Mouse (Mus musculus): Measurements from ENCODE around the gene Ube2r2. TPM values are rescaled to one million over a fixed set of nuclear protein-coding genes. Genes with fewer than 3 reads are reported as not detected.

The Ube2r2 gene
- polyA plus RNA-seq, 1 experiment from 2014 or later = 75.0 TPM

GRCm38 (mm10) chr4:41208050-41208449 lies 72.5 kb downstream of the Ube2r2 start:
- H3K4me1 ChIP-seq (ENCODE audit: control insufficient read depth, insufficient read depth, low read length) = no peaks in the 10 kb centered on the region
- no peak overlapping the region for H3K4me2 ChIP-seq
- 85% methylated on average over 4 of the region's 4 CpGs for WGBS (ENCODE audit: insufficient replicate concordance)
- no peak overlapping the region for H3K27ac ChIP-seq (ENCODE audit: low read depth, low read length)
- H3K4me3 ChIP-seq (ENCODE audit: low read depth, low read length) = no peak overlapping the region
- H3K9me3 ChIP-seq (replicated peaks; ENCODE audit: control insufficient read depth, low read length) = no peaks in the 10 kb centered on the region
- H3K36me3 ChIP-seq (ENCODE audit: control insufficient read depth, insufficient read depth, low read length) = peaks cover 46% of the 10 kb centered on the region
- H3K9ac ChIP-seq (ENCODE audit: low read depth, low read length) = no peak overlapping the region
- no peaks in the 10 kb centered on the region for H3K27me3 ChIP-seq (ENCODE audit: control insufficient read depth, insufficient read depth, low read length)
- no peak for ATAC-seq (replicated peaks; ENCODE audit: insufficient number of reproducible peaks, low FRiP score, low TSS enrichment)

DNA sequence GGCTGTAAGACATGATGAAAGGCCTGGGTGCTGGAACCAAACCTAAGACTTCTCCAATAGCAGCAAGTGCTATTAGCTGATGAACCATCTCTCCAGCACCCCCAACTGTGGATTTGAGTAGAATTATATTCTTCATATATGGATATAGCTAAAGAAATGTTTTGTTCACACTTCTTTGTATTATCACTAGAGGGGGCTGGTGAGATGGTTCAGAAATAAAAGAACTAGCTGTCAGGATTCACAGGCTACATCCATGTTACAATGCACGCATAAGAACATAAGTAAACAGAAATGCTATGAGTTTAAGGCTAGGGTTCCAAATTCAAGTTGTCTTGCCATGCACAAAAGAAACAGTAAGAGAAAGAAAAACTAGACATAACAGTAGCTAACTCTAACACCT lies 89.9 kb downstream of the Ube2r2 start:
- Histone ChIP-seq H3K27me3 (ENCODE audit: control insufficient read depth, insufficient read depth, low read length) (no peaks in the 10 kb centered on the region), H3K9me3 (replicated peaks; ENCODE audit: control insufficient read depth, low read length) (no peaks in the 10 kb centered on the region), H3K4me3 (ENCODE audit: low read depth, low read length) (no peak overlapping the region), H3K27ac (ENCODE audit: low read depth, low read length) (no peak overlapping the region), H3K9ac (ENCODE audit: low read depth, low read length) (no peak overlapping the region), H3K4me2 (no peak overlapping the region), H3K4me1 (ENCODE audit: control insufficient read depth, insufficient read depth, low read length) (no peaks in the 10 kb centered on the region), H3K36me3 (ENCODE audit: control insufficient read depth, insufficient read depth, low read length) (peaks cover 38% of the 10 kb centered on the region)
- ATAC-seq (replicated peaks; ENCODE audit: insufficient number of reproducible peaks, low FRiP score, low TSS enrichment) = no peak
- WGBS (ENCODE audit: insufficient replicate concordance) = 92% methylated on average over 1 of the region's 1 CpGs

DNA sequence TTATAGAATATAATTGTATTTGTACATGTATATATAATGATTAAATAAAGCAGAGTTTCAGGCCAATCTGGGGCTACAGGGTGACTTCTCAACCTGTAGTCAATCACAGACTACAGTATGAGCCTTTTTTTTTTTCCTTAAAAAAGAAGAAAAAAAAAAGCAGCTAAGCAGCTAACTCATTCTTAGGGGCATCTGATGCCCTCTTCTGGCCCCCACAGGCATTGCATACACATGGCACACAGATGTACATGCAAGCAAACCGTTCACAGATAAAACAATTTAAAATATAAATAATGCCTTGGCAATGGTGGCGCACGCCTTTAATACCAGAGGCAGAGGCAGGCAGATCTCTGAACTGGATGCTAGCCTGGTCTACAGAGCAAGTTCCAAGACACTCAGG lies 90.8 kb downstream of the Ube2r2 start:
- Histone ChIP-seq H3K27ac (ENCODE audit: low read depth, low read length) (no peak overlapping the region), H3K4me2 (no peak overlapping the region), H3K27me3 (ENCODE audit: control insufficient read depth, insufficient read depth, low read length) (no peaks in the 10 kb centered on the region), H3K9ac (ENCODE audit: low read depth, low read length) (no peak overlapping the region), H3K4me3 (ENCODE audit: low read depth, low read length) (no peak overlapping the region), H3K4me1 (ENCODE audit: control insufficient read depth, insufficient read depth, low read length) (no peaks in the 10 kb centered on the region), H3K36me3 (ENCODE audit: control insufficient read depth, insufficient read depth, low read length) (peaks cover 43% of the 10 kb centered on the region), H3K9me3 (replicated peaks; ENCODE audit: control insufficient read depth, low read length) (no peaks in the 10 kb centered on the region)
- ATAC-seq (replicated peaks; ENCODE audit: insufficient number of reproducible peaks, low FRiP score, low TSS enrichment) = no peak
- 88% methylated on average over 3 of the region's 3 CpGs for WGBS (ENCODE audit: insufficient replicate concordance)

DNA sequence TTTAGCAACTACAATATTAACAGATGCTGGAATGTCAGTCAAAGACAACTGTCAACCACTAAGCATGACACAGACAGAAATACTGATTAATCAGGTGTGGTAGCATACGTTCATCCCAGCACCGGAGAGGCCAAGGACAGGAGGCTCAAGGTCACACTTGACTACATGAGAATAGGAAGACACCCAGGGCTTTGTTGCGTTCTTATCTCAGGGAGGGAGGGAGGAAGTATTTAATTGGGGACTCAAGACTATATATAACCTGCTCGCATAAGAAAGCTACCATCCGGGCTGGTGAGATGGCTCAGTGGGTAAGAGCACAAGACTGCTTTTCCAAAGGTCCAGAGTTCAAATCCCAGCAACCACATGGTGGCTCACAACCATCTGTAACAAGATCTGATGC lies 100.1 kb downstream of the Ube2r2 start:
- WGBS (ENCODE audit: insufficient replicate concordance) = 60% methylated on average over 5 of the region's 5 CpGs
- H3K4me1 ChIP-seq (ENCODE audit: control insufficient read depth, insufficient read depth, low read length) = no peaks in the 10 kb centered on the region
- no peak overlapping the region for H3K9ac ChIP-seq (ENCODE audit: low read depth, low read length)
- H3K36me3 ChIP-seq (ENCODE audit: control insufficient read depth, insufficient read depth, low read length) = peaks cover 23% of the 10 kb centered on the region
- H3K4me3 ChIP-seq (ENCODE audit: low read depth, low read length) = no peak overlapping the region
- no peak overlapping the region for H3K4me2 ChIP-seq
- no peak overlapping the region for H3K27ac ChIP-seq (ENCODE audit: low read depth, low read length)
- no peaks in the 10 kb centered on the region for H3K27me3 ChIP-seq (ENCODE audit: control insufficient read depth, insufficient read depth, low read length)
- ATAC-seq (replicated peaks; ENCODE audit: insufficient number of reproducible peaks, low FRiP score, low TSS enrichment) = no peak
- H3K9me3 ChIP-seq (replicated peaks; ENCODE audit: control insufficient read depth, low read length) = no peaks in the 10 kb centered on the region

DNA sequence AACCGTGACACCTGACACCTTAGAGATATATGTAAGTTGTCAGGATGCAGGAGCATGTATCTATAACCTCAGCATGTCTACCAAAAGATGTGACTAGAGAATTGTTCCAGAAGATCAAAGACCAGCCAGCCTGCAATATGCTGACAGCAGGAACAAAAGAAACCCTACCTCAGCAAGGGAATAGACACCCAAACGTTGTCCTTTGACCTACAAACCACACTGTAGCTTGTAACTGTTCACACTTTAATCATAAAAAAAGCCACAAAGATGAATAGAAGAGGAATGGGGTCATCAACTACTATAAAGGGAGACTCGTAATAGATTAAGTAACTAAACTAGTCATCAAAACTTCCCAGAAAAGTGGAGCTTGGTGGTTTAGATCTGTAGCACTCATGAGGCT lies 105.4 kb downstream of the Ube2r2 start:
- H3K4me1 ChIP-seq (ENCODE audit: control insufficient read depth, insufficient read depth, low read length) = no peaks in the 10 kb centered on the region

More for the DNA sequence above, 105.4 kb downstream of the Ube2r2 start:
- WGBS (ENCODE audit: insufficient replicate concordance) = 87% methylated on average over 3 of the region's 3 CpGs
- ATAC-seq (replicated peaks; ENCODE audit: insufficient number of reproducible peaks, low FRiP score, low TSS enrichment) = no peak
- no peak overlapping the region for H3K4me3 ChIP-seq (ENCODE audit: low read depth, low read length)
- no peak overlapping the region for H3K9ac ChIP-seq (ENCODE audit: low read depth, low read length)
- peaks cover 4% of the 10 kb centered on the region for H3K36me3 ChIP-seq (ENCODE audit: control insufficient read depth, insufficient read depth, low read length)
- no peak overlapping the region for H3K27ac ChIP-seq (ENCODE audit: low read depth, low read length)
- H3K27me3 ChIP-seq (ENCODE audit: control insufficient read depth, insufficient read depth, low read length) = no peaks in the 10 kb centered on the region
- no peak overlapping the region for H3K4me2 ChIP-seq
- no peaks in the 10 kb centered on the region for H3K9me3 ChIP-seq (replicated peaks; ENCODE audit: control insufficient read depth, low read length)

Other genes with a start within 250 kb of the Ube2r2 start
- gene Spink4, start 215.7 kb upstream of the Ube2r2 start, polyA plus RNA-seq (2014; fragmentation: Nextera tagmentation; extraction: Ambion mirVana) = 5.9 and 7.9 TPM in 2 replicates
- gene Bag1, start 187.4 kb upstream of the Ube2r2 start, polyA plus RNA-seq (2014; fragmentation: Nextera tagmentation; extraction: Ambion mirVana) = 199 and 217 TPM in 2 replicates
- gene Chmp5, start 187.3 kb upstream of the Ube2r2 start, polyA plus RNA-seq (2014; fragmentation: Nextera tagmentation; extraction: Ambion mirVana) = 78.2 and 90.4 TPM in 2 replicates
- gene Nfx1, start 164.8 kb upstream of the Ube2r2 start, polyA plus RNA-seq (2014; fragmentation: Nextera tagmentation; extraction: Ambion mirVana) = 67.7 and 68.3 TPM in 2 replicates
- gene Aqp7, start 87.6 kb upstream of the Ube2r2 start, polyA plus RNA-seq (2014; fragmentation: Nextera tagmentation; extraction: Ambion mirVana) = 0.14 and 0.20 TPM in 2 replicates
- 3.7 and 7.3 TPM in 2 replicates for gene Aqp3, start 37.6 kb upstream of the Ube2r2 start, polyA plus RNA-seq (2014; fragmentation: Nextera tagmentation; extraction: Ambion mirVana)
- 13.5 and 17.1 TPM in 2 replicates for gene Nol6, start 11.3 kb upstream of the Ube2r2 start, polyA plus RNA-seq (2014; fragmentation: Nextera tagmentation; extraction: Ambion mirVana)
- gene Ubap2, start 139.4 kb downstream of the Ube2r2 start, polyA plus RNA-seq (2014; fragmentation: Nextera tagmentation; extraction: Ambion mirVana) = 51.4 and 63.2 TPM in 2 replicates
- 30.6 and 39.8 TPM in 2 replicates for gene Dcaf12, start 179.1 kb downstream of the Ube2r2 start, polyA plus RNA-seq (2014; fragmentation: Nextera tagmentation; extraction: Ambion mirVana)
- gene Ubap1, start 213.3 kb downstream of the Ube2r2 start, polyA plus RNA-seq (2014; fragmentation: Nextera tagmentation; extraction: Ambion mirVana) = 52.3 and 52.6 TPM in 2 replicates

All from heart, embryonic 11.5 days (tissue).